Mouse (Mus musculus) MEL (cell line): ENCODE results near the gene Atm.

Source experiments
- BHLHE40 ChIP-seq: IDR thresholded peaks from 2 replicates; pipeline ENCODE4 v1.6.1; 2012; ENCODE audit warnings: low read depth, mild to moderate bottlenecking, inconsistent platforms, low read length, improper control_type of control experiment, borderline replicate concordance
- CTCF ChIP-seq, 3 experiments: IDR thresholded peaks in 2 of 3; conservative IDR thresholded peaks in 1 of 3; 2 replicates each; pipeline ENCODE4 v1.5.1; 2011 to 2012; ENCODE audit warnings: low read length in 3 of 3, low read depth in 2 of 3, mild to moderate bottlenecking in 2 of 3, improper control_type of control experiment in 1 of 3, inconsistent platforms in 1 of 3, mixed read lengths in 1 of 3, moderate library complexity in 1 of 3; ENCODE audit not compliant: control insufficient read depth in 1 of 3, insufficient read depth in 1 of 3, poor library complexity in 1 of 3, severe bottlenecking in 1 of 3
- E2F4 ChIP-seq: IDR thresholded peaks from 2 replicates; pipeline ENCODE4 v1.6.1; 2011; ENCODE audit warnings: low read depth, low read length, improper control_type of control experiment, borderline replicate concordance
- ELF1 ChIP-seq: IDR thresholded peaks from 2 replicates; pipeline ENCODE4 v1.6.1; 2014; ENCODE audit warnings: low read depth, mild to moderate bottlenecking, inconsistent platforms, low read length, improper control_type of control experiment, moderate library complexity
- EP300 ChIP-seq, 2 experiments: IDR thresholded peaks; 2 replicates each; pipeline ENCODE4 v1.6.1; 2011; ENCODE audit warnings: improper control_type of control experiment in 2 of 2, low read length in 2 of 2, low read depth in 1 of 2, mild to moderate bottlenecking in 1 of 2
- ETS1 ChIP-seq: IDR thresholded peaks from 2 replicates; pipeline ENCODE4 v1.6.1; 2012; ENCODE audit warnings: low read depth, mild to moderate bottlenecking, inconsistent platforms, low read length, improper control_type of control experiment, moderate library complexity
- POLR2A ChIP-seq, 2 experiments: IDR thresholded peaks; 2 replicates each; pipeline ENCODE4 v1.6.1; 2011 to 2012; ENCODE audit warnings: low read length in 2 of 2, mild to moderate bottlenecking in 2 of 2, control low read depth in 1 of 2, improper control_type of control experiment in 1 of 2, low read depth in 1 of 2, moderate library complexity in 1 of 2; ENCODE audit not compliant: control insufficient read depth in 1 of 2, insufficient read depth in 1 of 2, poor library complexity in 1 of 2
- RCOR1 ChIP-seq: IDR thresholded peaks from 2 replicates; pipeline ENCODE4 v1.6.1; 2012; ENCODE audit warnings: low read depth, mild to moderate bottlenecking, inconsistent platforms, low read length, improper control_type of control experiment
- SIN3A ChIP-seq: IDR thresholded peaks from 2 replicates; pipeline ENCODE4 v1.6.1; 2012; ENCODE audit warnings: low read length, improper control_type of control experiment, inconsistent platforms
- TAL1 ChIP-seq: IDR thresholded peaks from 2 replicates; pipeline ENCODE4 v1.6.1; 2012; ENCODE audit warnings: mild to moderate bottlenecking, inconsistent platforms, low read length, moderate library complexity, mixed read lengths
- ZC3H11A ChIP-seq: IDR thresholded peaks from 2 replicates; pipeline ENCODE4 v1.6.1; 2012; ENCODE audit warnings: low read depth, mild to moderate bottlenecking, inconsistent platforms, low read length, improper control_type of control experiment

- TF ChIP-seq POLR2A (IDR thresholded peaks at IDR 0.05; ENCODE audit: control insufficient read depth in 1 of 2, insufficient read depth in 1 of 2, low read depth in 1 of 2, low read length in 2 of 2, poor library complexity in 1 of 2) (no peak), CTCF (IDR thresholded peaks at IDR 0.05 in 2 of 3, conservative IDR thresholded peaks at IDR 0.05 in 1 of 3; ENCODE audit: control insufficient read depth in 1 of 3, insufficient read depth in 1 of 3, low read depth in 2 of 3, low read length in 3 of 3, poor library complexity in 1 of 3, severe bottlenecking in 1 of 3) (no peak), RCOR1 (no peak), ETS1 (no peak), TAL1 (no peak), EP300 (IDR thresholded peaks at IDR 0.05; ENCODE audit: low read depth in 1 of 2, low read length in 2 of 2) (no peak), SIN3A (no peak), ELF1 (no peak), E2F4 (no peak), ZC3H11A (no peak), BHLHE40 (no peak)
Measured at GRCm38 (mm10) chr9:53408953-53409361, 127.6 kb downstream of the Atm start.
